Comparison of ENCODE assay signal across 8 mouse cellular contexts in genomic region chr2:179977344-179978025, GRCm38 (mm10). TPM values are rescaled to one million over a fixed set of nuclear protein-coding genes. Genes with fewer than 3 reads are reported as not detected.
DNase-seq lines count a peak whose midpoint lies in the region; ATAC-seq and TF ChIP-seq lines count a peak whose summit lies in the region.

No protein-coding gene starts in this region.

- peak overlapping the region; percentile 57 for H3K4me2 ChIP-seq in limb, embryonic 12.5 days
- peak overlapping the region; percentile 52 for H3K4me2 ChIP-seq in stomach, embryonic 14.5 days (replicated peaks; ENCODE audit: low read depth, low read length)

- peaks cover 17% of the 10 kb centered on the region for H3K79me2 ChIP-seq in liver, adult 2 months (ENCODE audit: control insufficient read depth, insufficient read depth, low read length)

- no peak for ATAC-seq in limb, embryonic 12.5 days (ENCODE audit: insufficient number of reproducible peaks, insufficient read depth, low FRiP score, low TSS enrichment, low read depth)
- no peak for ATAC-seq in stomach, embryonic 14.5 days (ENCODE audit: insufficient number of reproducible peaks, insufficient read depth, low FRiP score, low read depth)

- peak overlapping the region; percentile 89 for H3K27ac ChIP-seq in liver, adult 2 months (replicated peaks; ENCODE audit: insufficient read depth, low read depth, low read length)
- peak overlapping the region; percentile 86 for H3K27ac ChIP-seq in embryonic fibroblast, embryonic 13.5 days (ENCODE audit: insufficient read depth, low read length)
- peak overlapping the region; percentile 97 for H3K27ac ChIP-seq in limb, embryonic 12.5 days
- H3K27ac ChIP-seq in stomach, embryonic 14.5 days (ENCODE audit: low read length), result peak overlapping the region; percentile 95; the same call in 1 of the 2 replicates

- TF ChIP-seq CTCF in liver, adult 2 months (IDR thresholded peaks at IDR 0.05; ENCODE audit: low read depth, low read length), result no peak
- no peak for TF ChIP-seq CTCF in embryonic fibroblast, embryonic 13.5 days (IDR thresholded peaks at IDR 0.05; ENCODE audit: borderline replicate concordance, insufficient read depth, low read length)

- WGBS in liver, adult 2 months, result 21% methylated on average over 10 of the region's 10 CpGs
- WGBS in limb, embryonic 12.5 days, result 8% methylated on average over 9 of the region's 10 CpGs
- 7% methylated on average over 10 of the region's 10 CpGs for WGBS in stomach, embryonic 14.5 days

- H3K4me3 ChIP-seq in liver, adult 2 months (ENCODE audit: insufficient read depth, low read depth, low read length), result peak overlapping the region; percentile 68
- peak overlapping the region; percentile 90 for H3K4me3 ChIP-seq in embryonic fibroblast, embryonic 13.5 days (ENCODE audit: insufficient read depth, low read length)
- H3K4me3 ChIP-seq in limb, embryonic 12.5 days (replicated peaks), result peak overlapping the region; percentile 73
- peak overlapping the region; percentile 76 for H3K4me3 ChIP-seq in stomach, embryonic 14.5 days (ENCODE audit: low read depth, low read length)

- no peaks in the 10 kb centered on the region for H3K9me3 ChIP-seq in limb, embryonic 12.5 days
- H3K9me3 ChIP-seq in stomach, embryonic 14.5 days (ENCODE audit: control insufficient read depth, low read depth, low read length), result no peaks in the 10 kb centered on the region

- H3K9ac ChIP-seq in liver, adult 2 months (ENCODE audit: low read depth, low read length), result peak overlapping the region; percentile 61
- peak overlapping the region; percentile 93 for H3K9ac ChIP-seq in limb, embryonic 12.5 days (replicated peaks)
- H3K9ac ChIP-seq in stomach, embryonic 14.5 days (replicated peaks; ENCODE audit: low read depth, low read length), result peak overlapping the region; percentile 79

- TF ChIP-seq POLR2A in liver, adult 2 months (IDR thresholded peaks at IDR 0.05; ENCODE audit: extremely low read depth, insufficient read depth, low read length), result no peak
- no peak for TF ChIP-seq POLR2A in embryonic fibroblast, embryonic 13.5 days (IDR thresholded peaks at IDR 0.05; ENCODE audit: low read depth, low read length)

- no peaks in the 10 kb centered on the region for H3K36me3 ChIP-seq in liver, adult 2 months (ENCODE audit: control insufficient read depth, insufficient read depth, low read length)
- H3K36me3 ChIP-seq in limb, embryonic 12.5 days, result no peaks in the 10 kb centered on the region
- H3K36me3 ChIP-seq in stomach, embryonic 14.5 days (ENCODE audit: control insufficient read depth, insufficient read depth, low read length), result no peaks in the 10 kb centered on the region

- peak; percentile 53 for DNase-seq in cerebellum, adult 8-10 months
- no peak for DNase-seq in cerebellum, adult 11 months
- DNase-seq in liver, adult 2 months (ENCODE audit: extremely low read depth, low read depth, low spot score), result no peak
- no peak for DNase-seq in liver
- DNase-seq in yolk sac, embryonic 10.5 days (ENCODE audit: low spot score), result no peak

- H3K4me1 ChIP-seq in liver, adult 2 months (ENCODE audit: control insufficient read depth, insufficient read depth, low read length), result peaks cover 26% of the 10 kb centered on the region
- peaks cover 15% of the 10 kb centered on the region for H3K4me1 ChIP-seq in embryonic fibroblast, embryonic 13.5 days (ENCODE audit: control insufficient read depth, insufficient read depth, low read length)
- H3K4me1 ChIP-seq in limb, embryonic 12.5 days (replicated peaks), result peaks cover 36% of the 10 kb centered on the region
- peaks cover 22% of the 10 kb centered on the region; the same call in 1 of the 2 replicates for H3K4me1 ChIP-seq in stomach, embryonic 14.5 days (ENCODE audit: control insufficient read depth, insufficient read depth, low read length)

- no peaks in the 10 kb centered on the region for H3K27me3 ChIP-seq in liver, adult 2 months (ENCODE audit: control insufficient read depth, insufficient read depth, low read length)
- H3K27me3 ChIP-seq in limb, embryonic 12.5 days, result peaks cover 3% of the 10 kb centered on the region; the same call in 1 of the 2 replicates
- no peaks in the 10 kb centered on the region for H3K27me3 ChIP-seq in stomach, embryonic 14.5 days (ENCODE audit: control insufficient read depth, insufficient read depth, low read length)

RNA-seq across cellular contexts. Expression of gene Taf4, which starts 1.0 kb away (rescaled TPM):
- total RNA-seq in liver, adult 2 months (2014; rRNA removed), result 4.0 and 4.2 TPM in 2 replicates
- polyA plus RNA-seq in liver, adult 2 months (2012; rRNA removed), result 3.9 and 4.3 TPM in 2 replicates
- 10.4 and 11.5 TPM in 2 replicates for polyA plus RNA-seq in embryonic fibroblast, embryonic 13.5 days (2011; ENCODE audit: insufficient read length, low read depth, missing spikeins)
- 3.8 and 5.0 TPM in 2 replicates for polyA plus RNA-seq in limb, embryonic 12.5 days (2016; fragmentation: Nextera tagmentation; extraction: Ambion mirVana)
- 5.7 and 6.8 TPM in 2 replicates for polyA plus RNA-seq in stomach, embryonic 14.5 days (2014; fragmentation: Nextera tagmentation; extraction: Ambion mirVana)

RNA-seq across cellular contexts. Expression of gene Lsm14b, which starts 47.3 kb away (rescaled TPM):
- total RNA-seq in liver, adult 2 months (2014; rRNA removed), result 15.0 and 19.3 TPM in 2 replicates
- polyA plus RNA-seq in liver, adult 2 months (2012; rRNA removed), result 14.5 and 15.4 TPM in 2 replicates
- 54.7 and 63.3 TPM in 2 replicates for polyA plus RNA-seq in embryonic fibroblast, embryonic 13.5 days (2011; ENCODE audit: insufficient read length, low read depth, missing spikeins)
- 13.6 and 14.2 TPM in 2 replicates for polyA plus RNA-seq in limb, embryonic 12.5 days (2016; fragmentation: Nextera tagmentation; extraction: Ambion mirVana)
- polyA plus RNA-seq in stomach, embryonic 14.5 days (2014; fragmentation: Nextera tagmentation; extraction: Ambion mirVana), result 6.9 and 7.6 TPM in 2 replicates
